Mouse (Mus musculus): Measurements from ENCODE around the gene Lrrc71. TPM values are rescaled to one million over a fixed set of nuclear protein-coding genes. Genes with fewer than 3 reads are reported as not detected.

The Lrrc71 gene
- total and polyA plus RNA-seq, 2 experiments from 2014 or later = 0.12 to 1.5 TPM

DNA sequence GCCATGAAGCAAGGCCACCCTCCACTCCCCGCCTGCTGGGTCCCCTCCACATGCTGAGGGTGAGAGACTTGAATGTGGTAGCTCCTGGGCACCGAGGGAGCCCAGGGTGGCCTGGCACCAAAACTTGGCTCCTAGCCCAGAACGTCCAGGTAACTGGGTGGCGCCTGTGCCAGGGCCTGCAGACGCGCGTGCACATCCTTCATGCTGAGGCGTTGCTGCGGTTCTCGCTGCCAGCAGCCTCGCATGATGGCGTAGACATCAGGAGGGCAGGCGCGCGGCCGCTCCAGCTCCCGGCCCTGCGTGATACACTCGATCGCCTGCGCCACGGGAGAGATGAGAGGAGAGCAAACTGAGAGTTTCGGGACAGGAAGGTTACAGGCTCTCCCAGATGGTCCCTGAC lies 29.9 kb upstream of the Lrrc71 start:
- ATAC-seq (ENCODE audit: insufficient read depth, low read depth) (no peak), DNase-seq (ENCODE audit: low spot score) (no peak)
- Histone ChIP-seq H3K9ac (replicated peaks; ENCODE audit: low read depth, low read length) (no peak overlapping the region), H3K36me3 (replicated peaks; ENCODE audit: control insufficient read depth, insufficient read depth, low read length) (no peaks in the 10 kb centered on the region), H3K4me1 (ENCODE audit: control insufficient read depth, insufficient read depth) (no peaks in the 10 kb centered on the region), H3K9me3 (replicated peaks; ENCODE audit: control insufficient read depth, low read length) (no peaks in the 10 kb centered on the region), H3K27ac (ENCODE audit: low read depth) (no peak overlapping the region), H3K27me3 (ENCODE audit: control insufficient read depth, insufficient read depth, low read length) (peaks cover 54% of the 10 kb centered on the region), H3K4me3 (ENCODE audit: low read depth, low read length) (no peak overlapping the region), H3K4me2 (ENCODE audit: low read depth, low read length) (no peak overlapping the region)
- no peak for TF ChIP-seq CTCF (IDR thresholded peaks at IDR 0.05; ENCODE audit: low read depth)
- 55% methylated on average over 23 of the region's 23 CpGs for WGBS

DNA sequence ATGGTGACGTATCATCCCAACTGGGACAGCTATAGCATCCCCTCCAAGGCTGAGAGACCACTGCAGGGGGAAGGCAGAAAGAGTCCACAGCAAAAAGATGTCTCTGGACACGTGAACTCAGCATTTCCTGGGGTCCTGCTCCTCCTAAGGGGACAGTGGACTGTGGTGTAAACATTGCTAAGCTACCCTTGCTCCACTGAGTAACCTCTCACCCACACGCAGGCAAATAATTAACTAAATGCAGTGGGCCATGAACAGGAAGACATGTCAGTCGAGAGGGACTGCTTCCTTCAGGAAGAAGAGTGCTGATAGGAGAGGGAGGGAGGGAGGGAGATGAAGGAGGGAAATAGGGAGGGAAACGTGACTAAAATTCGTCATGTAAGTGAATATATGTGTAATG lies 22.7 kb upstream of the Lrrc71 start:
- no peak overlapping the region for H3K9ac ChIP-seq (replicated peaks; ENCODE audit: low read depth, low read length)
- no peak overlapping the region for H3K27ac ChIP-seq (ENCODE audit: low read depth)
- no peaks in the 10 kb centered on the region for H3K36me3 ChIP-seq (replicated peaks; ENCODE audit: control insufficient read depth, insufficient read depth, low read length)
- H3K4me3 ChIP-seq (ENCODE audit: low read depth, low read length) = no peak overlapping the region
- no peaks in the 10 kb centered on the region for H3K4me1 ChIP-seq (ENCODE audit: control insufficient read depth, insufficient read depth)
- ATAC-seq (ENCODE audit: insufficient read depth, low read depth) = no peak
- H3K27me3 ChIP-seq (ENCODE audit: control insufficient read depth, insufficient read depth, low read length) = peaks cover 33% of the 10 kb centered on the region
- H3K9me3 ChIP-seq (replicated peaks; ENCODE audit: control insufficient read depth, low read length) = no peaks in the 10 kb centered on the region
- TF ChIP-seq EP300 (IDR thresholded peaks at IDR 0.05; ENCODE audit: low read depth) (no peak), CTCF (IDR thresholded peaks at IDR 0.05; ENCODE audit: low read depth) (no peak)
- WGBS = 38% methylated on average over 6 of the region's 6 CpGs
- H3K4me2 ChIP-seq (ENCODE audit: low read depth, low read length) = no peak overlapping the region
- no peak for DNase-seq (ENCODE audit: low spot score)

DNA sequence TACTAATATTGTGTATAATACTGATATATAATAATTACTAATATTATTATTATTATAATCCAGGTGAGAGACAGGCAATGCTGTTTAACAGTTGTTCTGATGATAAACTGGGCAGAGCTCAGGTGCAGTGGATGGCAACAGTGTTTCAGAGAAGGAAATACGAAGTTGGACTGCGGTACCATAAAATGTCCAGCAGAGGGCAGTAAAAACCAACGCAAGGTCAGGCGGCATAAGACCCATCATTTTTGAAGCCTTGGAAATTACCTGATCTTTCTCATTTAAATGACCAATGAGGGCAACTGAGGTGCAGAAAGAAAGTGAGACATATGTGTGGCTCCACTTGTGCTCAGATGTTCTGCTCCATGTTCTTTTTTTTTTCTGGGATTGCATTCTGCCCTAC lies 21.9 kb upstream of the Lrrc71 start:
- no peak for TF ChIP-seq EP300 (IDR thresholded peaks at IDR 0.05; ENCODE audit: low read depth)
- peak; percentile 87 for TF ChIP-seq CTCF (IDR thresholded peaks at IDR 0.05; ENCODE audit: low read depth)
- WGBS = 1% methylated on average over 4 of the region's 4 CpGs

GRCm38 (mm10) chr3:87769506-87769905 lies 21.1 kb upstream of the Lrrc71 start:
- DNase-seq (ENCODE audit: low spot score) = no peak
- Histone ChIP-seq H3K9me3 (replicated peaks; ENCODE audit: control insufficient read depth, low read length) (no peaks in the 10 kb centered on the region), H3K27ac (ENCODE audit: low read depth) (no peak overlapping the region), H3K4me2 (ENCODE audit: low read depth, low read length) (peak overlapping the region; percentile 61; the same call in 1 of the 2 replicates), H3K36me3 (replicated peaks; ENCODE audit: control insufficient read depth, insufficient read depth, low read length) (no peaks in the 10 kb centered on the region), H3K9ac (replicated peaks; ENCODE audit: low read depth, low read length) (no peak overlapping the region), H3K27me3 (ENCODE audit: control insufficient read depth, insufficient read depth, low read length) (peaks cover 27% of the 10 kb centered on the region), H3K4me3 (ENCODE audit: low read depth, low read length) (peak overlapping the region; percentile 45; the same call in 1 of the 2 replicates), H3K4me1 (ENCODE audit: control insufficient read depth, insufficient read depth) (peaks cover 9% of the 10 kb centered on the region; the same call in 1 of the 2 replicates)
- no peak for TF ChIP-seq EP300 (IDR thresholded peaks at IDR 0.05; ENCODE audit: low read depth)
- WGBS = 69% methylated on average over 8 of the region's 8 CpGs
- no peak for ATAC-seq (ENCODE audit: insufficient read depth, low read depth)

More for the DNA sequence above, 21.9 kb upstream of the Lrrc71 start:
- Histone ChIP-seq H3K9me3 (replicated peaks; ENCODE audit: control insufficient read depth, low read length) (no peaks in the 10 kb centered on the region), H3K27ac (ENCODE audit: low read depth) (no peak overlapping the region), H3K27me3 (ENCODE audit: control insufficient read depth, insufficient read depth, low read length) (peaks cover 30% of the 10 kb centered on the region), H3K36me3 (replicated peaks; ENCODE audit: control insufficient read depth, insufficient read depth, low read length) (no peaks in the 10 kb centered on the region), H3K9ac (replicated peaks; ENCODE audit: low read depth, low read length) (no peak overlapping the region), H3K4me2 (ENCODE audit: low read depth, low read length) (no peak overlapping the region), H3K4me1 (ENCODE audit: control insufficient read depth, insufficient read depth) (peaks cover under 1% of the 10 kb centered on the region; the same call in 1 of the 2 replicates), H3K4me3 (ENCODE audit: low read depth, low read length) (no peak overlapping the region)
- peak; percentile 69 for DNase-seq (ENCODE audit: low spot score)
- no peak for ATAC-seq (ENCODE audit: insufficient read depth, low read depth)

GRCm38 (mm10) chr3:87768844-87769243 lies 20.4 kb upstream of the Lrrc71 start:
- peak; percentile 81 for ATAC-seq (ENCODE audit: insufficient read depth, low read depth)
- WGBS = 2% methylated on average over 36 of the region's 37 CpGs
- Histone ChIP-seq H3K9ac (replicated peaks; ENCODE audit: low read depth, low read length) (peak overlapping the region; percentile 52), H3K27ac (ENCODE audit: low read depth) (peak overlapping the region; percentile 87), H3K4me3 (ENCODE audit: low read depth, low read length) (peak overlapping the region; percentile 45), H3K9me3 (replicated peaks; ENCODE audit: control insufficient read depth, low read length) (no peaks in the 10 kb centered on the region), H3K4me2 (ENCODE audit: low read depth, low read length) (peak overlapping the region; percentile 61), H3K4me1 (ENCODE audit: control insufficient read depth, insufficient read depth) (peaks cover 14% of the 10 kb centered on the region), H3K36me3 (replicated peaks; ENCODE audit: control insufficient read depth, insufficient read depth, low read length) (no peaks in the 10 kb centered on the region), H3K27me3 (ENCODE audit: control insufficient read depth, insufficient read depth, low read length) (peaks cover 27% of the 10 kb centered on the region)
- peak; percentile 75 for DNase-seq (ENCODE audit: low spot score)
- TF ChIP-seq EP300 (IDR thresholded peaks at IDR 0.05; ENCODE audit: low read depth) (0 out of 2 replicates have a peak, but pooled peaks have one; percentile 18), CTCF (IDR thresholded peaks at IDR 0.05; ENCODE audit: low read depth) (peak; percentile 78)

DNA sequence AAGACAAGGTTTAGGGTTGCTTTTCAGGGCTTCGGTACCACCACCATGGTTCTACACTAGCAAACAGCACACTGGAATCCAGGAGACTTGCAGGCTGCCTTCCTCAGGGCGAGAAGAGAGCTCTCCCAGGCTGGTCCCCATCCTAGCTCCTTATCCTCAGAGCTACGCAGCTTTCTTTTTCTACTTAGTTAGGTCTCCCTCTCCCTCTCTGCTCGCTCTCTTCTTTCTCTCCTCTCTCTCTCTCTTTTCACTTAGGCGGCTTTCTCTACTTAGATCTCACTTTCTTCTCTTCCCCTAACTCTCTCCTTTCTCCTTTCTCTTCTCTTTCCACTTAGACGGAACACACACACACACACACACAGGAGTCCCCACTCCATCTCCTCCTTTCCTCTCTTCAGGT lies 20.0 kb upstream of the Lrrc71 start:
- Histone ChIP-seq H3K27ac (ENCODE audit: low read depth) (peak overlapping the region; percentile 87), H3K36me3 (replicated peaks; ENCODE audit: control insufficient read depth, insufficient read depth, low read length) (no peaks in the 10 kb centered on the region), H3K4me2 (ENCODE audit: low read depth, low read length) (peak overlapping the region; percentile 61), H3K9me3 (replicated peaks; ENCODE audit: control insufficient read depth, low read length) (no peaks in the 10 kb centered on the region), H3K4me1 (ENCODE audit: control insufficient read depth, insufficient read depth) (peaks cover 18% of the 10 kb centered on the region), H3K4me3 (ENCODE audit: low read depth, low read length) (peak overlapping the region; percentile 45), H3K9ac (replicated peaks; ENCODE audit: low read depth, low read length) (peak overlapping the region; percentile 52), H3K27me3 (ENCODE audit: control insufficient read depth, insufficient read depth, low read length) (peaks cover 27% of the 10 kb centered on the region)
- no peak for TF ChIP-seq EP300 (IDR thresholded peaks at IDR 0.05; ENCODE audit: low read depth)
- WGBS = 37% methylated on average over 6 of the region's 6 CpGs
- ATAC-seq (ENCODE audit: insufficient read depth, low read depth) (no peak), DNase-seq (ENCODE audit: low spot score) (no peak)
